Mouse (Mus musculus) megakaryocyte, embryonic 14.5 days (primary cell): ENCODE results near the gene Slc25a5.

Experiments
- FLI1 ChIP-seq: IDR thresholded peaks from 2 replicates; pipeline ENCODE4 v1.6.1; 2012; ENCODE audit warnings: low read length, inconsistent platforms, mixed read lengths
- GATA1 ChIP-seq: IDR thresholded peaks from 3 replicates; pipeline ENCODE4 v1.6.1; 2012; ENCODE audit warnings: mixed read lengths, low read length, inconsistent platforms, borderline replicate concordance

DNA sequence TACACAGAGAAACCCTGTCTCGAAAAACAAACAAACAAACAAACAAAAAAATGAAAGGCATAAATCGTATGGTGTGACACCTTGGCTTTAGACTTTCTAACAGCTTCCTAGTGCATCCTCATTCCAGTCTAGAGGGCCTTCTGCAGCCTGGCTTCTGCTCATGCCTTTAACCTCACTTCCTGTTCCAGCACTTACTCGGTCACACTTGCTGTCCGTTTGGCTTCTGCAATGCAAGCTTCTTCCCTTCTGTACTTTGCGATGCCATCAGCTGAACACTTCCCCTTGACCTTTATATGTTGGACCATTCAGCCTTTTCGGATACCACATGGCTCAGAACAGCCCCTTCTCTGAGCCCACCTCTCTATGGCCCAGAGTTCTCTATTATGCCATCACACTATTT, 46.2 kb downstream of the Slc25a5 start:
- TF ChIP-seq GATA1 (no peak), FLI1 (no peak)
